Mouse (Mus musculus) spleen, postnatal 4 days (tissue): Measurements from ENCODE around the gene Sdr39u1.

Source experiments
- DNase-seq, 2 experiments: peaks; one replicate each; pipeline ENCODE4 v3.0.0; 2022; ENCODE audit warnings: low spot score in 2 of 2

Gene Sdr39u1

GRCm38 (mm10) chr14:55884166-55884565, 15.9 kb downstream of the Sdr39u1 start, which contains the start of gene Cbln3:
Gene Cbln3, minus strand, starts transcription at chr14:55884392.
- peak; percentile 48 to 69 for DNase-seq

GRCm38 (mm10) chr14:55883663-55884062, 16.4 kb downstream of the Sdr39u1 start:
- no peak for DNase-seq

- DNase-seq, result no peak
Measured at GRCm38 (mm10) chr14:55883149-55883661, 16.9 kb downstream of the Sdr39u1 start.

GRCm38 (mm10) chr14:55882171-55882641, 17.9 kb downstream of the Sdr39u1 start:
- no peak for DNase-seq

GRCm38 (mm10) chr14:55880982-55881381, 19.1 kb downstream of the Sdr39u1 start:
- DNase-seq, result no peak

GRCm38 (mm10) chr14:55879623-55880022, 20.5 kb downstream of the Sdr39u1 start:
- peak; percentile 76 to 86 for DNase-seq

GRCm38 (mm10) chr14:55878316-55878940, 21.7 kb downstream of the Sdr39u1 start:
- no peak for DNase-seq

GRCm38 (mm10) chr14:55877469-55878315, 22.4 kb downstream of the Sdr39u1 start:
- no peak for DNase-seq

GRCm38 (mm10) chr14:55873714-55874683, 26.1 kb downstream of the Sdr39u1 start:
- peak; percentile 71 to 88 for DNase-seq

GRCm38 (mm10) chr14:55873242-55873713, 26.8 kb downstream of the Sdr39u1 start:
- DNase-seq, result no peak

GRCm38 (mm10) chr14:55872551-55872950, 27.5 kb downstream of the Sdr39u1 start:
- no peak for DNase-seq

GRCm38 (mm10) chr14:55872039-55872438, 28.1 kb downstream of the Sdr39u1 start:
- DNase-seq, result no peak

GRCm38 (mm10) chr14:55869538-55869937, 30.6 kb downstream of the Sdr39u1 start:
- DNase-seq, result no peak

GRCm38 (mm10) chr14:55868230-55869026, 31.7 kb downstream of the Sdr39u1 start:
- no peak for DNase-seq

GRCm38 (mm10) chr14:55866962-55867361, 33.1 kb downstream of the Sdr39u1 start:
- no peak for DNase-seq

GRCm38 (mm10) chr14:55863773-55864172, 36.3 kb downstream of the Sdr39u1 start:
- DNase-seq, result peak; percentile 68 to 88

GRCm38 (mm10) chr14:55862970-55863369, 37.1 kb downstream of the Sdr39u1 start:
- DNase-seq, result no peak

- no peak for DNase-seq
Measured at GRCm38 (mm10) chr14:55862186-55862585, 37.9 kb downstream of the Sdr39u1 start.

GRCm38 (mm10) chr14:55857588-55857987, 42.5 kb downstream of the Sdr39u1 start:
- no peak for DNase-seq

GRCm38 (mm10) chr14:55855101-55855561, 45.0 kb downstream of the Sdr39u1 start:
- no peak for DNase-seq
